Mouse (Mus musculus): ENCODE measurements at regions not wholly inside any gene's neighbourhood (a gene's known extent, or its start where the extent isn't known, plus 50 kb on each side); places are given as distances from the start of the nearest gene placed in this dataset.
A peak's percentile ranks its signal among the peaks of the same experiment; 100 is the strongest.

DNA sequence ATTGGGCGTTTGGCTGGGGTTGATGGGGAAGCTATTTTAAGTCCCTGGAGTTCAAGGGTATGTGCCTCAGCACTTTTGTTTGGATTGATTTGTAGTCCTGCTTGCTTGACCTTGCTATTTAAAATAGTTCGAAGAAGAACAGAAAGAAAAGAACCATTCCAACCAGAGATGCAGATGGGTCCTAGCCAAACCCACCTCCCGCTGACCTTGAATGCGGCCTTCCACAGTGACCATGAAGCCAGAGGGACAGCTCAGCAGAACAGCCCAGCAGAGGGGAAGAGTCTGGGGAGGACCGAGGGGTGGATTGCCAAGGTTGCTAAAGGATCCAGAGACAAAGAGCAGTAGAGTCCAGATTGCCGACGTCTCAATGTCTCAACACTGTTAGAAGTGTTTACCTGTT, 76.6 kb upstream of the Zfp618 start:
- DNase-seq (ENCODE audit: low spot score in 2 of 2), result peak in 1 of 2 experiments; percentile 30

DNA sequence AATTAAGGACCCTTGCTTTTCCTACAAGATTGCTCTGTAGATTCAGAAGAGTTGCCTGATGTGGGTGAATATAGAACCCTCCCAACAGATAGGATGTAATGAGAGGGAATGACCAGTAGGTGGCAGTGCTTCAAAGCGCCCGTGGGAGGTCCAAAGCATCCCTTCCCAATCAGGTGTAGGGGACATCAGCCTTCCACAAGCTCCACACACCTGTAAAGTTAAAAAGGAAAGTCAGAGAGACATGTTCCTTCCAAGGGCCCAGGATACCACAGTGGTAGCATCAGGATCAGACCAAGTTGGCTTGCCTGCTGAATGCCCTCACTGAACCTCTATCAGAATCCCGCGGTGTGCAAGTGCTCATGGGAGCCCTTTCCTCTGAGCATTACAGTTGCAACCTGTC, 75.7 kb upstream of the Zfp618 start:
- DNase-seq (ENCODE audit: low spot score in 2 of 2), result peak in 1 of 2 experiments; percentile 38

DNA sequence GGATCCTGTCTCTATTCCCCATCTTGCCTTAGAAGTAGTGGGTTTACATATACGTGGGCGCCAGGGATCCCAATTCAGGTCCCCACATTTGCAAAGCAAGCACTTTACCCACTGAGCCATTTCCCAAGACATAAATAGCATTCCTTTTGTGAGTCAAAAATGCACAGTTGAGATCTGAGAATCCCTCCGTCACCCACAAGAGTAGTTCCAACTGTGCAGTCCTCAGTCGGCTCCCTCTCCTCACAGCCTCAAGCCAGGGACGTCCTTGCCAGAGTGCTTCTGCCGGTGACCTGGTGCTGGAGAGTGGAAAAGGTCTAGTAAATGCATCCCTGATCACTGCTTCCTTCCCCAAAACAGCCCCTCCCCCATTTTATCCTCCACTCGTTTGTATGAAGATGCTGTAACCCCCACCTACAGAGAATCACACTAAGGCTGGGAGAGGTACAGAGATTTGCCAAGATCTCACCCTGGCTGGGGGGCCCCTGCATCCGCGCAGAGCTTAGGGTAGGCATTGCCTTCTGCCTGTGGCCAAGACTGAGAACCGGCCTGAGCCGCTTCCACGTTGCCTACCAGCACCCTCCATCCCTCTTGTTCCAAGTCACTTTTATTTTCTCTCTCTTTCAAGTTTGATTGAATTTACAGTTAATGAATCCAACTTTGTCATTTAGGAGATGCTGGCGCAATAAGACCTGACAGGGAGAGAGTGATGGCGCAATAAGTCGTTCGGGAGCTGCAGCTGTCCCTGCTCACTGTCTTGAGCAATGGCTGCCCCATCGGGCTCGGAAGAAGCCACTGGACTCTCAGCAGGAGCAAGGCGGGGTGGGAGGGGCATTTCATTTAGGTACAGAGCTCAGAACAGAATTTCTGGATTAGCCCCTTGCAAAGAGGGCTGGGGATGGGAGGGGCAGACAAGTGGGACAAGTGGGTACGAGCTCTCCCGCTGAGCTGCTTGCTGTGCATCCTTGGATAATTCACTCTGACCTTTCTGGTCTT, 74.5 kb upstream of the Zfp618 start:
- no peak for DNase-seq (ENCODE audit: low spot score in 2 of 2)

DNA sequence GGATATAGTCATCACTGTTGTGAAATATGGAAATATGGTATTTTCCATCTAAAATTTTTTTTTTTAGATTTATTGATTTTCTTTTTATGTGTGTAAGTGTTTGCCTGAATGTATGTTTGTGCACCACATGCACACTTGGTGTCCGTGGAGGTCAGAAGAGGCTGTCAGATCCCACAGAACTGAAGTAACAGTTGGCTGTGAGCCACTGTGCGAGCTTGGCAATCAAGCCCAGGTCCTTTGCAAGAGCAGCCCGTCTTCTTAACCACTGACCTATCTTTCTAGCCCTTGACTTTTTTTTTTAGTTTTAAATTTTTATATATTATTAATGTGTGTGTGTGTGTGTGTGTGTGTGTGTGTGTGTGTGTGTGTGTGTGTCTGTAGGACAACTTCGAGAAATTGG, 52.5 kb upstream of the Zfp618 start:
- no peak for DNase-seq (ENCODE audit: low spot score in 2 of 2)

Measured in adrenal gland, adult 18-20 months (tissue).